10 mouse cellular contexts compared by ENCODE assay signal in genomic region chr12:107085906-107086655, GRCm38 (mm10).
A peak's percentile ranks its signal among the peaks of the same experiment; 100 is the strongest.
DNase-seq lines count a peak whose midpoint lies in the region; ATAC-seq and TF ChIP-seq lines count a peak whose summit lies in the region.
"Had no signal": no experiment of that assay in that cellular context is flagged by ENCODE, and none has a peak within 500 bp of the region (broad histone marks: within the 10 kb centered on the region; RNA-seq: fewer than 3 reads in every experiment).

No protein-coding gene starts in this region.

- peak; percentile 64 for TF ChIP-seq CTCF in heart, postnatal 0 days (IDR thresholded peaks at IDR 0.05; ENCODE audit: low read depth)
- TF ChIP-seq CTCF in kidney, postnatal 0 days (IDR thresholded peaks at IDR 0.05; ENCODE audit: low read depth): peak; percentile 76
- TF ChIP-seq CTCF in liver, embryonic 14.5 days (IDR thresholded peaks at IDR 0.05; ENCODE audit: low read depth): peak; percentile 38; the same call in 1 of the 2 replicates
- peak; percentile 17; the same call in 1 of the 2 replicates for TF ChIP-seq CTCF in olfactory bulb, adult 2 months (IDR thresholded peaks at IDR 0.05; ENCODE audit: insufficient read depth, low read depth, low read length)

- no peak for TF ChIP-seq POLR2A in olfactory bulb, adult 2 months (IDR thresholded peaks at IDR 0.05; ENCODE audit: insufficient read depth, low read depth, low read length)

- H3K27me3 ChIP-seq in heart, postnatal 0 days (ENCODE audit: control insufficient read depth, insufficient read depth, low read length): no peaks in the 10 kb centered on the region
- H3K27me3 ChIP-seq in heart, embryonic 12.5 days (replicated peaks): no peaks in the 10 kb centered on the region
- H3K27me3 ChIP-seq in forebrain, embryonic 13.5 days: no peaks in the 10 kb centered on the region
- H3K27me3 ChIP-seq in kidney, postnatal 0 days (ENCODE audit: insufficient read depth, low read length): no peaks in the 10 kb centered on the region
- no peaks in the 10 kb centered on the region for H3K27me3 ChIP-seq in liver, embryonic 14.5 days (ENCODE audit: control insufficient read depth, insufficient read depth, low read length)
- H3K27me3 ChIP-seq: hindbrain, embryonic 15.5 days; Patski had no signal

- H3K36me3 ChIP-seq in heart, postnatal 0 days (replicated peaks; ENCODE audit: control insufficient read depth, insufficient read depth, low read length): no peaks in the 10 kb centered on the region
- no peaks in the 10 kb centered on the region for H3K36me3 ChIP-seq in heart, embryonic 12.5 days
- H3K36me3 ChIP-seq in forebrain, embryonic 13.5 days (ENCODE audit: poor library complexity, severe bottlenecking): no peaks in the 10 kb centered on the region
- no peaks in the 10 kb centered on the region for H3K36me3 ChIP-seq in kidney, postnatal 0 days (ENCODE audit: insufficient read depth, low read length)
- H3K36me3 ChIP-seq in liver, embryonic 14.5 days (replicated peaks; ENCODE audit: control insufficient read depth, insufficient read depth, low read depth): no peaks in the 10 kb centered on the region
- H3K36me3 ChIP-seq: hindbrain, embryonic 15.5 days had no signal

- no peaks in the 10 kb centered on the region for H3K9me3 ChIP-seq in heart, postnatal 0 days (replicated peaks; ENCODE audit: control insufficient read depth, low read length)
- H3K9me3 ChIP-seq in heart, embryonic 12.5 days (replicated peaks): no peaks in the 10 kb centered on the region
- no peaks in the 10 kb centered on the region for H3K9me3 ChIP-seq in forebrain, embryonic 13.5 days (replicated peaks)
- no peaks in the 10 kb centered on the region for H3K9me3 ChIP-seq in kidney, postnatal 0 days (replicated peaks; ENCODE audit: low read length)
- no peaks in the 10 kb centered on the region for H3K9me3 ChIP-seq in liver, embryonic 14.5 days (ENCODE audit: control insufficient read depth, low read length)
- H3K9me3 ChIP-seq: hindbrain, embryonic 15.5 days had no signal

- TF ChIP-seq EP300 in heart, postnatal 0 days (IDR thresholded peaks at IDR 0.05; ENCODE audit: low read depth): no peak
- TF ChIP-seq EP300 in liver, embryonic 14.5 days (IDR thresholded peaks at IDR 0.05; ENCODE audit: low read depth): no peak

- H3K4me1 ChIP-seq in heart, postnatal 0 days (ENCODE audit: control insufficient read depth, insufficient read depth): no peaks in the 10 kb centered on the region
- H3K4me1 ChIP-seq in heart, embryonic 12.5 days (replicated peaks): no peaks in the 10 kb centered on the region
- peaks cover 50% of the 10 kb centered on the region for H3K4me1 ChIP-seq in forebrain, embryonic 13.5 days
- H3K4me1 ChIP-seq in kidney, postnatal 0 days (replicated peaks; ENCODE audit: insufficient read depth, low read length): no peaks in the 10 kb centered on the region
- no peaks in the 10 kb centered on the region for H3K4me1 ChIP-seq in liver, embryonic 14.5 days (replicated peaks; ENCODE audit: control insufficient read depth in 2 of 2, insufficient read depth in 2 of 2, low read length in 1 of 2)
- peaks cover 7% of the 10 kb centered on the region; the same call in 1 of the 2 replicates for H3K4me1 ChIP-seq in olfactory bulb, adult 2 months (ENCODE audit: control insufficient read depth, insufficient read depth, low read length)

- H3K4me2 ChIP-seq in heart, postnatal 0 days (ENCODE audit: low read depth, low read length): no peak overlapping the region
- H3K4me2 ChIP-seq in heart, embryonic 12.5 days: no peak overlapping the region
- H3K4me2 ChIP-seq in forebrain, embryonic 13.5 days: peak overlapping the region; percentile 46
- no peak overlapping the region for H3K4me2 ChIP-seq in kidney, postnatal 0 days (ENCODE audit: low read length)
- H3K4me2 ChIP-seq in liver, embryonic 14.5 days (ENCODE audit: low read depth): no peak overlapping the region
- H3K4me2 ChIP-seq: hindbrain, embryonic 15.5 days had no signal

- no peak overlapping the region for H3K27ac ChIP-seq in heart, postnatal 0 days (ENCODE audit: low read depth)
- no peak overlapping the region for H3K27ac ChIP-seq in heart, embryonic 12.5 days (ENCODE audit: poor library complexity, severe bottlenecking)
- H3K27ac ChIP-seq in forebrain, embryonic 13.5 days: peak overlapping the region; percentile 86
- H3K27ac ChIP-seq in kidney, postnatal 0 days: no peak overlapping the region
- no peak overlapping the region for H3K27ac ChIP-seq in liver, embryonic 14.5 days
- H3K27ac ChIP-seq in olfactory bulb, adult 2 months (ENCODE audit: insufficient read depth, low read depth, low read length): no peak overlapping the region
- H3K27ac ChIP-seq: hindbrain, embryonic 15.5 days had no signal

- H3K9ac ChIP-seq in heart, postnatal 0 days (replicated peaks; ENCODE audit: low read depth, low read length): no peak overlapping the region
- no peak overlapping the region for H3K9ac ChIP-seq in heart, embryonic 12.5 days
- H3K9ac ChIP-seq in forebrain, embryonic 13.5 days: peak overlapping the region; percentile 26; the same call in 1 of the 2 replicates
- H3K9ac ChIP-seq in kidney, postnatal 0 days (ENCODE audit: low read depth, low read length): no peak overlapping the region
- no peak overlapping the region for H3K9ac ChIP-seq in liver, embryonic 14.5 days (replicated peaks)
- H3K9ac ChIP-seq: hindbrain, embryonic 15.5 days had no signal

- WGBS in heart, postnatal 0 days: 35% methylated on average over 16 of the region's 16 CpGs
- WGBS in heart, embryonic 12.5 days: 36% methylated on average over 16 of the region's 16 CpGs
- 29% methylated on average over 16 of the region's 16 CpGs for WGBS in forebrain, embryonic 13.5 days
- WGBS in kidney, postnatal 0 days: 15% methylated on average over 16 of the region's 16 CpGs
- 42% methylated on average over 16 of the region's 16 CpGs for WGBS in liver, embryonic 14.5 days (ENCODE audit: insufficient replicate concordance)
- 35% methylated on average over 16 of the region's 16 CpGs for WGBS in olfactory bulb, adult 2 months

- no peak overlapping the region for H3K4me3 ChIP-seq in heart, postnatal 0 days (ENCODE audit: low read depth, low read length)
- no peak overlapping the region for H3K4me3 ChIP-seq in heart, embryonic 12.5 days
- no peak overlapping the region for H3K4me3 ChIP-seq in forebrain, embryonic 13.5 days
- H3K4me3 ChIP-seq in kidney, postnatal 0 days (replicated peaks; ENCODE audit: low read depth, low read length): no peak overlapping the region
- no peak overlapping the region for H3K4me3 ChIP-seq in liver, embryonic 14.5 days (ENCODE audit: insufficient read depth in 1 of 2, low read depth in 2 of 2, low read length in 2 of 2)
- H3K4me3 ChIP-seq in olfactory bulb, adult 2 months (ENCODE audit: insufficient read depth, low read depth, low read length): no peak overlapping the region
- H3K4me3 ChIP-seq: hindbrain, embryonic 15.5 days had no signal

- ATAC-seq in heart, postnatal 0 days (ENCODE audit: insufficient read depth, low read depth): no peak
- no peak for ATAC-seq in heart, embryonic 12.5 days (ENCODE audit: insufficient number of reproducible peaks, low FRiP score)
- peak; percentile 65 for ATAC-seq in forebrain, embryonic 13.5 days
- no peak for ATAC-seq in kidney, postnatal 0 days (replicated peaks; ENCODE audit: low FRiP score, low read depth)
- no peak for ATAC-seq in liver, embryonic 14.5 days (ENCODE audit: insufficient read depth)
- ATAC-seq: Patski had no signal

- DNase-seq in heart, postnatal 0 days (ENCODE audit: low spot score): no peak
- DNase-seq in adrenal gland, postnatal 14 days: peak; percentile 54
- DNase-seq in kidney, postnatal 0 days (ENCODE audit: low spot score): peak; percentile 58
- no peak for DNase-seq in liver, embryonic 14.5 days (ENCODE audit: low read depth in 3 of 3, low spot score in 3 of 3)
- DNase-seq in MN1 (ENCODE audit: low spot score): no peak

Comparison
In these comparisons a context has a peak if more than half of its experiments do, and no peak if none do; other contexts are left out.
1. DNase-seq: peak in adrenal gland, postnatal 14 days (single experiment) and kidney, postnatal 0 days (single experiment); none in heart, postnatal 0 days (single experiment), liver, embryonic 14.5 days (0 of 3) and MN1 (single experiment).
2. CTCF ChIP-seq: peak in every context shown above with its lines; median percentile 76 in kidney, postnatal 0 days; 64 in heart, postnatal 0 days; 38 in liver, embryonic 14.5 days; 17 in olfactory bulb, adult 2 months.